ENCODE assay signal across 8 mouse cellular contexts in genomic region chr16:30552621-30553338, GRCm38 (mm10). TPM values are rescaled to one million over a fixed set of nuclear protein-coding genes. Genes with fewer than 3 reads are reported as not detected.
DNase-seq lines count a peak whose midpoint lies in the region; ATAC-seq lines count a peak whose summit lies in the region.

No protein-coding gene starts in this region.

- WGBS in forebrain, embryonic 15.5 days = 11% methylated on average over 11 of the region's 11 CpGs
- 12% methylated on average over 11 of the region's 11 CpGs for WGBS in heart, embryonic 16.5 days
- WGBS in liver, embryonic 16.5 days (ENCODE audit: insufficient replicate concordance) = 31% methylated on average over 11 of the region's 11 CpGs

- H3K4me2 ChIP-seq in forebrain, embryonic 15.5 days (replicated peaks) = no peak overlapping the region
- H3K4me2 ChIP-seq in heart, embryonic 16.5 days (ENCODE audit: low read depth, low read length) = peak overlapping the region; percentile 41
- H3K4me2 ChIP-seq in liver, embryonic 16.5 days (ENCODE audit: low read depth, low read length) = no peak overlapping the region

- DNase-seq in 3T3-L1 (ENCODE audit: low read depth, low spot score) = peak; percentile 89
- DNase-seq in brain, adult 2 months (ENCODE audit: low read depth, low spot score) = peak; percentile 64
- peak; percentile 90 to 94 for DNase-seq in kidney, postnatal 25 days
- DNase-seq in ovary, postnatal 36 days (ENCODE audit: low spot score) = peak; percentile 72

- peaks cover 32% of the 10 kb centered on the region for H3K4me1 ChIP-seq in forebrain, embryonic 15.5 days
- peaks cover 26% of the 10 kb centered on the region for H3K4me1 ChIP-seq in heart, embryonic 16.5 days (ENCODE audit: control insufficient read depth, insufficient read depth, low read length)
- peaks cover 4% of the 10 kb centered on the region for H3K4me1 ChIP-seq in liver, embryonic 16.5 days (ENCODE audit: control insufficient read depth, low read depth, low read length)

- peak overlapping the region; percentile 57 for H3K27ac ChIP-seq in forebrain, embryonic 15.5 days (replicated peaks)
- H3K27ac ChIP-seq in heart, embryonic 16.5 days (ENCODE audit: low read length) = peak overlapping the region; percentile 93
- H3K27ac ChIP-seq in liver, embryonic 16.5 days (ENCODE audit: low read length) = no peak overlapping the region

- peak; percentile 45 for ATAC-seq in forebrain, embryonic 15.5 days (replicated peaks)
- peak; percentile 79 for ATAC-seq in heart, embryonic 16.5 days (replicated peaks; ENCODE audit: extremely low read depth, insufficient read depth, low FRiP score)
- peak; percentile 25; the same call in 1 of the 2 replicates for ATAC-seq in liver, embryonic 16.5 days (ENCODE audit: low read depth)
- no peak for ATAC-seq in erythroblast, adult 5-6 weeks (replicated peaks; ENCODE audit: low FRiP score, poor library complexity, severe bottlenecking)

- H3K9me3 ChIP-seq in forebrain, embryonic 15.5 days = peaks cover 17% of the 10 kb centered on the region
- peaks cover 21% of the 10 kb centered on the region for H3K9me3 ChIP-seq in heart, embryonic 16.5 days (replicated peaks; ENCODE audit: control insufficient read depth, low read length)
- no peaks in the 10 kb centered on the region; the same call in none of the 2 replicates for H3K9me3 ChIP-seq in liver, embryonic 16.5 days (replicated peaks; ENCODE audit: control insufficient read depth, low read length)

- no peak overlapping the region for H3K4me3 ChIP-seq in forebrain, embryonic 15.5 days
- no peak overlapping the region for H3K4me3 ChIP-seq in heart, embryonic 16.5 days (ENCODE audit: low read length)
- no peak overlapping the region for H3K4me3 ChIP-seq in liver, embryonic 16.5 days (ENCODE audit: low read depth, low read length)

- H3K36me3 ChIP-seq in forebrain, embryonic 15.5 days = peaks cover 12% of the 10 kb centered on the region; the same call in 1 of the 2 replicates
- H3K36me3 ChIP-seq in heart, embryonic 16.5 days (ENCODE audit: control insufficient read depth, insufficient read depth) = peaks cover 2% of the 10 kb centered on the region; the same call in 1 of the 2 replicates
- no peaks in the 10 kb centered on the region for H3K36me3 ChIP-seq in liver, embryonic 16.5 days (ENCODE audit: control insufficient read depth, insufficient read depth)

- no peak overlapping the region for H3K9ac ChIP-seq in forebrain, embryonic 15.5 days (replicated peaks)
- peak overlapping the region; percentile 41 for H3K9ac ChIP-seq in heart, embryonic 16.5 days (ENCODE audit: low read length)
- H3K9ac ChIP-seq in liver, embryonic 16.5 days (ENCODE audit: low read depth, low read length) = no peak overlapping the region

- H3K27me3 ChIP-seq in forebrain, embryonic 15.5 days = no peaks in the 10 kb centered on the region
- no peaks in the 10 kb centered on the region for H3K27me3 ChIP-seq in heart, embryonic 16.5 days (ENCODE audit: control insufficient read depth, insufficient read depth, low read length)
- peaks cover 20% of the 10 kb centered on the region for H3K27me3 ChIP-seq in liver, embryonic 16.5 days (ENCODE audit: control insufficient read depth, insufficient read depth, low read depth, low read length)

RNA-seq across cellular contexts. Expression of gene Tmem44, which starts 2.1 kb away (rescaled TPM):
- 89.0 and 89.6 TPM in 2 replicates for polyA plus RNA-seq in forebrain, embryonic 15.5 days (2015; fragmentation: Nextera tagmentation; extraction: Ambion mirVana)
- 19.3 and 21.5 TPM in 2 replicates for polyA plus RNA-seq in heart, embryonic 16.5 days (2015; fragmentation: Nextera tagmentation; extraction: Ambion mirVana)
- polyA plus RNA-seq in liver, embryonic 16.5 days (2015; fragmentation: Nextera tagmentation; extraction: Ambion mirVana) = 0.68 and 0.71 TPM in 2 replicates
- 0.21 TPM in 1 of 2 replicates, not detected in the other for total RNA-seq in erythroblast, adult 5-6 weeks (2015; ENCODE audit: low replicate concordance)
- total RNA-seq in erythroblast, adult 5-6 weeks (2017; ENCODE audit: low replicate concordance) = 0.70 and 0.77 TPM in 2 replicates

RNA-seq across cellular contexts. Expression of gene Lsg1, which starts 34.6 kb away (rescaled TPM):
- 56.2 and 59.4 TPM in 2 replicates for polyA plus RNA-seq in forebrain, embryonic 15.5 days (2015; fragmentation: Nextera tagmentation; extraction: Ambion mirVana)
- polyA plus RNA-seq in heart, embryonic 16.5 days (2015; fragmentation: Nextera tagmentation; extraction: Ambion mirVana) = 28.2 and 37.5 TPM in 2 replicates
- 17.5 and 19.7 TPM in 2 replicates for polyA plus RNA-seq in liver, embryonic 16.5 days (2015; fragmentation: Nextera tagmentation; extraction: Ambion mirVana)
- 9.2 and 11.5 TPM in 2 replicates for total RNA-seq in erythroblast, adult 5-6 weeks (2015; ENCODE audit: low replicate concordance)
- total RNA-seq in erythroblast, adult 5-6 weeks (2017; ENCODE audit: low replicate concordance) = 18.0 and 36.7 TPM in 2 replicates

RNA-seq across cellular contexts. Expression of gene Fam43a, which starts 46.7 kb away (rescaled TPM):
- 9.9 and 10.7 TPM in 2 replicates for polyA plus RNA-seq in forebrain, embryonic 15.5 days (2015; fragmentation: Nextera tagmentation; extraction: Ambion mirVana)
- polyA plus RNA-seq in heart, embryonic 16.5 days (2015; fragmentation: Nextera tagmentation; extraction: Ambion mirVana) = 19.7 and 20.4 TPM in 2 replicates
- 6.0 and 7.1 TPM in 2 replicates for polyA plus RNA-seq in liver, embryonic 16.5 days (2015; fragmentation: Nextera tagmentation; extraction: Ambion mirVana)
- 0.58 and 0.63 TPM in 2 replicates for total RNA-seq in erythroblast, adult 5-6 weeks (2015; ENCODE audit: low replicate concordance)
- 0.84 and 1.4 TPM in 2 replicates for total RNA-seq in erythroblast, adult 5-6 weeks (2017; ENCODE audit: low replicate concordance)

Comparison
In these comparisons a context has a peak if more than half of its experiments do, and no peak if none do; other contexts are left out.
1. RNA of gene Tmem44, which starts 2.1 kb away (polyA plus RNA-seq): 89.0 to 89.6 TPM in forebrain, embryonic 15.5 days and 19.3 to 21.5 TPM in heart, embryonic 16.5 days; 0.68 to 0.71 TPM in liver, embryonic 16.5 days; every median in the first group is over 10 times any median in the second.
2. Peak in every context shown above with its lines, with median percentiles within 50 percentile points of each other: DNase-seq.